In genomic region chr9:66206825-66207224, GRCm38 (mm10) we compare ENCODE assay signal across 12 mouse cellular contexts. TPM values are rescaled to one million over a fixed set of nuclear protein-coding genes. Genes with fewer than 3 reads are reported as not detected.
DNase-seq lines count a peak whose midpoint lies in the region; ATAC-seq and TF ChIP-seq lines count a peak whose summit lies in the region.
"Had no signal": no experiment of that assay in that cellular context is flagged by ENCODE, and none has a peak within 500 bp of the region (broad histone marks: within the 10 kb centered on the region; RNA-seq: fewer than 3 reads in every experiment).

No protein-coding gene starts in this region.

- ATAC-seq in intestine, embryonic 15.5 days: peak; percentile 75

- peak overlapping the region; percentile 20 for H3K27ac ChIP-seq in heart, adult 2 months
- H3K27ac ChIP-seq in intestine, embryonic 15.5 days: no peak overlapping the region
- H3K27ac ChIP-seq: limb, embryonic 12.5 days had no signal

- H3K27me3 ChIP-seq in heart, adult 2 months (ENCODE audit: control insufficient read depth, insufficient read depth, low read length): no peaks in the 10 kb centered on the region
- H3K27me3 ChIP-seq in intestine, embryonic 15.5 days (replicated peaks): no peaks in the 10 kb centered on the region
- H3K27me3 ChIP-seq: limb, embryonic 12.5 days had no signal

- no peak for TF ChIP-seq CTCF in heart, adult 2 months (IDR thresholded peaks at IDR 0.05)

- peaks cover 21% of the 10 kb centered on the region for H3K4me1 ChIP-seq in heart, adult 2 months (ENCODE audit: control insufficient read depth, insufficient read depth, low read length)
- H3K4me1 ChIP-seq in intestine, embryonic 15.5 days (replicated peaks): no peaks in the 10 kb centered on the region

- H3K79me2 ChIP-seq in heart, adult 2 months (replicated peaks; ENCODE audit: control insufficient read depth, insufficient read depth, low read length): no peaks in the 10 kb centered on the region

- H3K4me2 ChIP-seq in intestine, embryonic 15.5 days (replicated peaks): no peak overlapping the region
- H3K4me2 ChIP-seq: limb, embryonic 12.5 days had no signal

- intact Hi-C loops in heart, adult 2 months (cut with DNase I): no loop called here

- peak; percentile 95 for TF ChIP-seq EP300 in heart, adult 2 months (IDR thresholded peaks at IDR 0.05; ENCODE audit: insufficient read depth, low read depth, low read length)

- H3K9ac ChIP-seq in heart, adult 2 months (ENCODE audit: low read depth, low read length): no peak overlapping the region
- H3K9ac ChIP-seq in intestine, embryonic 15.5 days: no peak overlapping the region
- H3K9ac ChIP-seq: limb, embryonic 12.5 days had no signal

- WGBS in heart, adult 2 months: 25% methylated on average over 5 of the region's 5 CpGs
- 40% methylated on average over 5 of the region's 5 CpGs for WGBS in intestine, embryonic 15.5 days

- peak; percentile 16 for DNase-seq in MN1 (ENCODE audit: low spot score)
- DNase-seq in cerebellum, adult 18-20 months: peak; percentile 77 to 83
- peak in 1 of 2 experiments; percentile 67 for DNase-seq in heart, adult 2 months
- no peak for DNase-seq in right cerebral cortex, postnatal 14 days
- DNase-seq in thymus, postnatal 10 days (ENCODE audit: low spot score in 2 of 2): no peak
- DNase-seq in adrenal gland, adult 8-10 months: no peak
- DNase-seq in kidney, postnatal 14 days: no peak
- DNase-seq: kidney, adult 11 months; spleen, adult 18-20 months had no signal

- H3K36me3 ChIP-seq in heart, adult 2 months (ENCODE audit: control insufficient read depth, insufficient read depth, low read length): peaks cover 2% of the 10 kb centered on the region; the same call in 1 of the 2 replicates
- no peaks in the 10 kb centered on the region for H3K36me3 ChIP-seq in intestine, embryonic 15.5 days
- H3K36me3 ChIP-seq: limb, embryonic 12.5 days had no signal

- no peak for TF ChIP-seq POLR2A in heart, adult 2 months (IDR thresholded peaks at IDR 0.05; ENCODE audit: insufficient read depth, low read depth, low read length)

- H3K9me3 ChIP-seq in intestine, embryonic 15.5 days: no peaks in the 10 kb centered on the region
- H3K9me3 ChIP-seq: limb, embryonic 12.5 days; megakaryocyte, embryonic 14.5 days had no signal

- no peak overlapping the region for H3K4me3 ChIP-seq in heart, adult 2 months
- no peak overlapping the region for H3K4me3 ChIP-seq in intestine, embryonic 15.5 days (replicated peaks)
- H3K4me3 ChIP-seq: limb, embryonic 12.5 days; megakaryocyte, embryonic 14.5 days had no signal

RNA-seq across cellular contexts. Expression of gene Dapk2, which starts 48.8 kb away (rescaled TPM):
- 1 to 10 TPM; 5.8 TPM for total RNA-seq in heart, adult 2 months (2021)
- 5.6 and 8.5 TPM in 2 replicates for polyA plus RNA-seq in heart, adult 2 months (2012; rRNA removed)
- polyA plus RNA-seq in intestine, embryonic 15.5 days (2015; fragmentation: Nextera tagmentation; extraction: Ambion mirVana): 6.0 and 7.2 TPM in 2 replicates
- total RNA-seq in adrenal gland, adult 8-10 months (2022): 1 to 10 TPM; 6.2 to 9.0 (median 8.1) TPM

Comparison
In these comparisons a context has a peak if more than half of its experiments do, and no peak if none do; other contexts are left out.
1. DNase-seq: peak in MN1 (single experiment) and cerebellum, adult 18-20 months (2 of 2); none in right cerebral cortex, postnatal 14 days (single experiment), thymus, postnatal 10 days (0 of 2), adrenal gland, adult 8-10 months (single experiment) and kidney, postnatal 14 days (single experiment).